Mouse (Mus musculus) spleen, postnatal 4 days (tissue): ENCODE data around the gene Fmod.

ENCODE experiments used
- DNase-seq, 2 experiments: peaks; one replicate each; pipeline ENCODE4 v3.0.0; 2022; ENCODE audit warnings: low spot score in 2 of 2

The Fmod gene

DNA sequence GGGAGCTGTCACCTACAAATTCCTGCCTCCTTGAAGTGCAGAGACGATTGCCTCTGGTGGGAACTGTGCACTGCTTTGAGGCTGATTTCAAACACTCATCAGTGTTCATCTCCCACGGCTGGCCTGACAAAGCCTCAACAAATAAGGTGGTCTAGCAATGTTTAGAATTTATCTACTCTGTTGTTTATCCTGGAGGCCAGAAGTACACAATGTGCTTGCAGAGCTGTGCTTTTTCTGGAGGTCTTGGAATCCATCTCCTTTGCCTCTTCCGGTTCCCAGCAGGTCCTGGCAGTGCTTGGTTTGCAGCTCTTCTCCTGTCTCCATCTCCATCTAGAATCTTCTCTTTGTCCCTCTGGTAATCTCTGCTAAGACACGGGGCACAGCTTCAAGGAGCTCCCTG lies 19.2 kb downstream of the Fmod start:
- DNase-seq, result no peak

DNA sequence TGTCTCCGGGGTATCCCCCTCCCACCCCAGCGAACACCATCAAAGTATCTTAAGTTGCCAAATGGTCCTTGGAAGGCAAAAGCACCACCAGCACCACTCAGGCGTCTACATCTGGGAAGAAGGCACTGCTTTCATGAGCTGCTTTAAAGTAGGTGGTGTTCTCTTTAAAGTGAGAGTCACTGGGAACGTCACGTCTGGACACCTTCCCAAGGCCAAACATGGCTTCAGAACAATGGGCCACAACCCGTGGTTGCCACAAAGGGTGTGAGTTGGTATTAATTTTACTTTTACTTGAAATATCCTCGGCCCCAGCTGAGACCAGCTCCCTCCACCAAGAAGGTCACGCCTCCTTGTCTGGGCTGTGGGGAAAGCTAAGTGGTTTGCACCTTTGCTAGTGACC lies 20.7 kb downstream of the Fmod start:
- DNase-seq, result no peak

DNA sequence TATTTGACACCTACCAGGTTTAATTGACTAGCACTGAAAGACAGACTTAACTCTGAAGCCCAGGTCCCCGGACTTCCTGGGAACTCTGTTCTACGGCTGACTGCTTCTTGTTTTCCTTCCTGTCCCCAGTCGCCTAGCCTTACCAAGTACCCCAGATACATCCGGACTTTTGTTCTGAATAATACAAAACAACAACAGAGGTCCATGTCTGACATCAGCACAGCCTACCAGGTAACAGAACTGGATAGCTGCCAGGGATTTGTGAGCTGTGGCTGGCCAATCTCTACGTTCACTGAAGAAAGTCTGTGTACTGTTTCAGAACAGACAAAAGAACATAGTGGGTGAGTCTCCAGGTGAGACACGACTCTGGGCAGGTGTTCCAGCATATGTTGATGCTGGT lies 21.8 kb downstream of the Fmod start:
- no peak for DNase-seq

DNA sequence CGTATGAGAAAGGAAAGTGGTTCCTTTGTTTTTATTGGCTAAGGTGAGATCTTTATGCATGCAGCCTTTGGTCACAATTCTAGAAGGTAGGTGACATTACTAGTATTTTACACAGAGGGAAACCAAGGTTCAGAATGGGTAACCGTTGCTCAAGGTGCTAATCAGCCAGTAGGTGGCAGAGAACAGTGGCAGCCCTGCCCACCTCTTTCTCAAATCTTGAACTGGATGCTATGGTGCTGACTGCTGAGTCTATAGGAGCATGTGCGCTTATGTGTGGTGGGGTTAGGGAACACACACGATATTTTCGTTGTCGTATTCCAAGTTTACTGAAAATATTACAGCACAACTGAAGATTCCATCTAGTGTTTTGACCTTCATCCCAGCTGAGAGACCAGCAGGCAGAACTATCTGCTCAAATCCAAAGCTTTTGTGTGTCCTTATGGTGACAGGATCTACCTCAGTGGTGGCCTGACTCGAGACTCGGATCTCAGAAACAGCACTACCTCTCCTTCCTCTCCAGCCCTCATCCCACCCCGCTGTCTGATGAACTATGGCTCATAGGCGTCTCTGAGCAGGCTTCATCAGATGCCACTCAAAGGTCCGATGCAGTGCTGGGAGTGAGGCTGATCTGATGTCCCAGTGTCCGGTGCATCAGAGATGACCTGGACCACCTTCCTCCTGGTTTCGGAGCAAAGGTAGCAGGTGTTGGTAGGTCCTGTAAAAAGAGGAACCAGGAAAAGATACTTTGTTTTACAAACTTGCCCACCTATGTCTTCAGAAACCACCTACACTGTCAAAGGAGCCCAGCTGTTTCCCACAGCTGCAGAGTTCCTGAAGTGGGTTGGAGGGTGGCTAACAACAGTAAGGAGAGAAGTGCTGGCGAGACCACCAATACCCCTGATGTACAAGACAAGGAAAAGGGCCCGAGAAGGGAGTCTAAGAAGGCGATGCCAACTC lies 23.0 kb downstream of the Fmod start:
- no peak for DNase-seq

DNA sequence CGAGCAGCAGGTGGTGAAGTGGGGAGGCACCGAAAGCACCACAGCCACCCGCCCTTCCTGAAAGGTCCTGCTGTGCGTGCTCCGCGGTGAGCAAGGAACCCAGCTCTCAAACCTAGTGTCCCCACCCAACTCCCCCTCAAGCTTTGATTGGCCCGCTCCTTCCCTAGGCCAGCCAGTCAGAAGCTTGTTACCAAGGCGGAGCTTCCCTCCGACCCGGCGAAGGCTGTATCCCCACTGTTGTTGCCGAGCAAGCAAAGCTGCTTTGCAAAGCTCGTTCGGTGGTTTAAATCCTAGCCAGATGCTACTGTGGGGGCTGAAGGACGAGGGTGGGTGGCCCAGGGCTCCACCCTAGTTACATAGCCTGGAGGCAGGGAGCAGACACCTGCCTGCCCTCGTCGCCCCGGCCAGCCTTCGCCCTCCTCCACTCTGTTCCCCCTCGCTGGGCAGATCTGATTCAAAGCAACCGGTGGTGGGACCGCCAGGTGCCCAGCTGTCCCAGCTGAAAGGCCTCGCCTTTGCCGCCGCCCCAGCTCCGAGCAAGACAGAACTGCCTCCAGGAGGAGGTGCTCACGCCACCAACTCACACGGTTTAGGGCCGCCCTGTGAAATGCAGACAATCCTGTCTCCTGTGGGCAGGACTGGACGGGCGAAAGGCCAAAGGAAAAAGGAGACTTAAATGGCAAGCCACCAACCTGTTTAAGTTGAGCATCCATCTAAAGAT lies 24.0 kb downstream of the Fmod start:
- peak; percentile 92 for DNase-seq

DNA sequence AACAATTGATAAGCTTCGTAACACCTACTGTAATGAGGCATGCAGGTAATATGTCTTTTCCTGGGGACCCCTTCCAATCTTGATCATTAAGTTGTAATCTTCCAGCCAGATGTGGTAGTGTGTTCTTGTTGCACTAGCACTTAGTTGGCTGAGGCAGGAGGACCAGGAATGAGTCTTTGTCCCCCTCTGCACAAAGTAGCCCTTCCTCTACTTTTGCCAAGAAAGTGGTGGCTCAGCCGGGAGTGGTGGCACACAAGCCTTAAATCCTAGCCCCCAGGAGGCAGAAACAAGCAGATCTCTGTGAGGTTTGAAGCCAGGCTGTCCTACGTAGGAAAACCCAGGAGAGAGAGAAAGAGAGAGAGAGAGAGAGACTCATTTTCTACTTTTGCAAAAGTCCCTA lies 24.9 kb downstream of the Fmod start:
- DNase-seq, result no peak

DNA sequence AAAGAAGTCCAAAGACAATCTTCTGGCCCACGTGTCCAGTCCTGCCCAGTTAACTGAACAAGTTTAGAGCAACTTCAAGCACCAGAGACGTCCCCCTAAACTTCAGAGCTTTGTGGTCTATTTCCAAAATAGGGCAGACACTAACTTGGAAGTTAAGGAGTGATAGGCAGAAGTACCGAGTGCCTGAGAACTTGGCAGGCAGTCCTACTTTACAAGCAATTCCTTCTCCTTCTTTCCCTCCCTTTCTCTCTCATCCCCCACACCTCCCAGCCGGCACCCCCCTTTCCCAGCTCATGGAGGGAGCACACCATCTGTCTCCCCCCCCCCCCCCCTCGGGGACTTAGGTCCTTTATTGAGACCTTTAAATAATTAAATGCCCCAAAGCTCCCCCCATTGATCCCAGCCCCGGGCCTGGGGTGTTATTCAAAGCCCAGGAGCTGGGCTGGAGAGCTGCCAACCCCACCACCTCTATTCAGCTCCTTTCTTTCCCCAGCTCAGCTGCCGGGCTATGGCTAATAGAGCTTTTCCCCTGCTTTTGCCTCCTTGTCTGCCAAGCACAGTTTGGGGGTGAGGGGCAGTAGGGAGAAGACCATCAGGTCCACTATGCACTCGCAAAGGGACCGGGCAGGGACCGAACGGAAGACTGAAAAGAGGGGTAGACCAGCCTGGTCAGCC lies 25.5 kb downstream of the Fmod start:
- DNase-seq, result no peak

DNA sequence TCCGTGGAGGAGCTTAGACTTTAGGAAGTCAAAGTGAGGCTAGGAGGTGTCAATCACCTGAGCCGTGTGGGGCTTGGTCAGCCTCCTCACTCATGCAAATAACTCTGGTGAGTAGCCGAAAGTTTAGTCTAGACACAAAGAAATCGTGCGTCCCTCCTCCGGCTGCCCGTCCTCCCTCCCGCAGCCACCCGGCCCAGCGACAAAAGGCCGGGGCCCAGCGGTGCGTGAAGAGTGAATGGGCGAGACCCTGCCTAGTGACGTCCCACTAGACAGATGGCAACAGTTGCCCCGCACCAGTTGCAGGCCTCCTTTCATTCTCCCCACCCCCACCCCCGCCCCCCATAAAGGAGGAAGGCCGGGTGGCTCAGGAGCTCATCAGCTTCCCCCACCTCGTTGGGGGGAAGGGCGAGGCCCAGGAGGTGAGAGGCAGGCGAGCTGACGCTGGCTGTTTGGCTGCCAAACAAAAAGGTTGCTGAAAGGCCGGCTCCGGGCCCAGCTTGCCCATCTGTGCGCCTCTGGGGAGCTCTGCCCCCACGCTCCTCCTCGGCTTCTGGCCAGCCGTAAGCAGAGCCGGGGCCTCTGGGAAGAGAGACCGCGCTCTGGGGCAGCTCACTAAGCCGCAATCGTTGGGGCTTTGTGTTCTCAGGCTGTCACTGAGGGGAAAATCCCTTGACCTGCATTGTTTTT lies 26.2 kb downstream of the Fmod start:
- DNase-seq, result peak; percentile 75 to 85

DNA sequence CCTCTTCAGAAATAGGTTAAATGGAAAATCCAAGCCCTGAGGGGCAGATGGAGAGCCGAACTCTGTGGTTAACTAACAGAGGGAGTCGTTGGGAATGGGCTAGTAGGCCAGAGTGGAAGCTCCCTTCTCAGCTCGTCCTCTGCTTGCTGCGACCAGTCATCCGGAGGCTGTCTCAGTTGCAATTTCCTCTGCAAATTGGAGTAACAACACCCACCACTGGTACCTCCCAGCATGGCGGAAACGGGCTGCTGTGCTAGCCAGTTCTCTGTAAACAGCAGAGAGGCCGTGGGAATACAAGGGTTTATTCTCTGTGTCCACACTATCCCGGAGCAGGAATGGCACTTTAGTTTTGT lies 26.7 kb downstream of the Fmod start:
- DNase-seq, result peak; percentile 61 to 79

DNA sequence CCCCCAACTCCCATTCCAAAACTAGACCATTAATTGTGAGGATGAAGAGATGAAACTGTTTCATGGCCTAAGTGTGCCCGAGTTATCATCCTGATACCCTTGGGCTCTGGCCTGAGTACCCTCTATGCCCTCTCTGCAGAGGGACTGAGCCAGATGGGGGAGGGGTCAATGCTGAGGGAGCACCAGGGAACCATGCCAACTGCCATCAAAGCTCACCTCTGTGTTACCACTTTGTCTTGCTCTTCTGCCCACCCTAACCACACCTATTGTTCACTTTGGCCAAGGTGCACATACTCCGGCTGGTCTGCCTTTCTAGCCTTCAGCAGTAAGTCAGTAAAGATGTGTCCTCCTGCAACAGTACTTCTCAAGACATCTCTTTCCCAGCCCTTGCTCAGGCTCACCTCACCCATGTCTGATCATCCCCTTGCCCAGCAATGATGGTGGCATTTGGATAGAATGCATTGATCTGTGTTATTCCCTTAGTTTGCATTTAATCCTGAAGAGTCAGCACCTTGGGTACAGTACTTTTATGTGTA lies 27.3 kb downstream of the Fmod start:
- DNase-seq, result peak in 1 of 2 experiments; percentile 64

DNA sequence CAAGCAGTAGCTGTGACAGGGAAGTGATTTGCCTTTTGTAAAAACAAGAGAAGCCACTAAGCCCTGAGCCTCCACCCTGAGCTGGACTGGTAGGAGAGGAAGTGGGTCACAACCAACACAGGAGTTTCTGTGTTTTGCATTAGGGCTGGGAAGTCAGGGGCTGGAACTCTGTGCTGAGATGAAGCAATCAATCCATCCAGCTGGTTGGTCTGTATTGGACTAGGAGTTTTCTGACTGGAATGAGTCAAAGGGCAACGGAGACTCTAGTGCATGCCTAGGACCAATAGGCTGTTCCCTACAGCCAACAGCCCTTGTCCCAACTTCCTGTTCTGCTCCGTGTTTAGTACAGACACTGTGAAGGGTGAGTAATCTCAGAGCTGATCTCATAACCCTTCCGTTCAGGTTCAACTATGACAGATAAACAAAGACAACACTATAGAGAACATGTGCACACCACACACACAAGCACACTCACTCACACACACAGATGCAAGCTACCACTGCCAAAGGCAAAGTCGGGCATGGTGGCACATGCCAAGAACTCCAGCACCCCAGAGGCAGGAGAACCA lies 28.3 kb downstream of the Fmod start:
- peak; percentile 55 to 75 for DNase-seq

DNA sequence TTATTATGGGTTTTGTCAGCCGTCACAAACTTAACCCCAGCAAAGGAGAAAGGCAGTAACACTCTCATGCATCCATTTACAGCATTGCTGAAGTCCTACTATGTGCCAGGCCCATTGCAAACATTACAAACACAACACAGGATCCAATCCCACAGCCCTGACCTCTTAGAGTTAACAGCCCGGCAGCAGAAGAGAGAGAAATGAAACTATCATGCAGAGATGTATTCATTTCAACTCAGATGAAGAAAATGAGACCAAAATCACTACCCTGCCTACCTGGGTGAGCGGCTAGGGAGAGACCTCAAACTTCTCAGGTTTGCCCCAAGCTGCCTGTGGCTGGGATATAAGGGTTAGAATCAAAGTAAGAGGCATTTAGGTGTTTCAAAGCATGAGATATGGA lies 29.5 kb downstream of the Fmod start:
- DNase-seq, result no peak

DNA sequence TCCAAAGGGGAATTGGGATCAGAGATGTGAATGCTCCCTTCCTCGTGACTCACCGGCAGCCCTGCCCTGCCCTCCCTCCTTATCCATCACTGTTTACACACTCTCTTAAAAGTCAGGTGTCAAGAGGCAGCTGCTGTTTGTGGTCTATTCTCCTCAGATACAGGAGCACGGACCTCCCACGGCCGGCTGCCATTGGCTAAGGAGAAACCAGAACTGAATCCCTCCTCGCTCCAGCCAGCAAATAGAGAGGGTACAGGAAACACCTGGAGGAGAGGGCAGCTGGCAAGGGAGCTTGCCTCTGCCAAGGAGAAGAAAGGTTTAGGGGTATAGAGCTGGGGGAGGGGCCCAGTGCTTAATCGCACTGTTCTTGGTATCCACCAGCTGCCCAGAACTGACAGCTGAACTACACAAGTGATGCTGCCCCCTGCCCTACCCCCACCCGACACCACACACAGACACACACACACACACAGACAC lies 30.1 kb downstream of the Fmod start:
- peak in 1 of 2 experiments; percentile 59 for DNase-seq

DNA sequence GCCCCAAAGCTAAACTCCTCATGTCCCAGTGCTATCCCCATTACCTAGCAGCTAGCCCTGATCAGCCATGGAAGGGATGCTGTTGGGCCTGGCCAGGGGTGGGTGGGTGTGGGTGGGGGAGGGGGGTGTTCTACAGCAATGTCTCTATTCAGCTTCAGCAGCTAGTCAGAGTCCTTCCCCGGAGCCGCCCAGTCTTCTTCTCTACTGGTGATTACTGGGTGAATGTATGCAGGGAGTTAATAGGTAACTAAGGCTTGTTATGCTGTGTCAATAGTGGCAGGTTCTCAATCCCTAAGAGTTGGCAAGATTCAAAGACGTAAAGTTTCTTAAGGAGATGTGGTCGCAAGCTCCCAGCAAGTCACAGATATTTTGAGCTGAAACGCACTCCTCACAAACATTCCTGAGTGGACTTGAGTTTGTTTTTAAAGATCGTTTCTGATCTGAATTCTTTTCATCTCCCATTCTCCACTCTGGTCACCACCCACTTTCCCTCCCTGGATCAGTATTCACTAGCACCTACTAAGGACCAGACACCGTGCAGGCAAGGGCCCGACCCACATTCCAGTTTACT lies 33.1 kb downstream of the Fmod start:
- DNase-seq, result no peak

DNA sequence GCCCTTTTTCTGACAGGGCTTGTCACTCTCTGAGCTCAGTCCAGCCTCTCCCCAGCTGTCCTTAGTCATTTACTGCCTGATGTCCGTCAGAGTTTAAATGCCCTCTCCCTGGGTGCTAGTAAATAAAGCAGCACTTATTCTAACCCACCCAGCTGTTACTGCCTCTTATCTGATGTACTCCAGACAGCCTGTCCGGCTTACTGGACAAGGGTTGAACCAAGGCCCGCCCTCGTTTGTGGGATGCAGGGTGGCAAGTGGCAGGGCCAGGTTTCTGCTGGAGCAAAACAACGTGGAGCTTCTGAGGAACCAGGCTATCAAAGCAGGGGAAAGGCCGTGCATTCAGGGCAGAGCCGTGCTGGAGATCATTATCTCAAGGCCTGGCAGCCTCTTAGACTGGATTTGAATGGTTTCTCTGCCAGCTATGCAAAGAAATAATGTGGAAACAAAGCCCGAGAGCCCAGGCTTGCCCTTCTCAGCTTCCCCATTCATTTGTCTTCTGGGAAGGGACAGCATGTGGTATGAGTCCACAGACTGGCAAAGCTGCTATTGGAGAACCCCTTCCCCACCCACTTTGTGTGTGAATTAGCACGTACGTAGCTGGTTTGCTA lies 34.5 kb downstream of the Fmod start:
- DNase-seq, result peak in 1 of 2 experiments; percentile 28

DNA sequence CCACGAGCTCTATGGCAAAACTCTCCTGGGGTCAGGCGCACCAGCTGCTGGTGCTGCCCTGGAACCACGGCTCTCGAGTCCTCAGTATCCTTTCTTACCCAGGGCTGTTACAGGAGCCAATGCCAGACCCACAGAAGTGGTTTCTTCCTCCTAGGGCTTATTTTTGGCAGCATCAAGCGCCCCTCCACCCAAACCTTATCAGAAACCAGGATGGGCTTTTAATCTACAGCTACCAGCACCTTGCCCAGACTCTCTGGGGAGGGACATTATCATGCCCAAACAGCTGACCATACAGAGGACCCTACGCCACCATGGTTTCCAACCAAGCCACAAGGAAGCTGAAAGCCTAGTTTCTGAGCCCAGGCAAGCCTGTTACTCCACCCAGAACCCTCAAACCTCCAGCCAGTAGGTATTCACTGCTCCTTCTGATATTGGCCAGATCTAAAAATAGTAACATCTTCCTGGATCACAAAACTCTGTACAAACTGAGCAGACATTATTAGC lies 36.1 kb downstream of the Fmod start:
- DNase-seq, result peak; percentile 77 to 78

DNA sequence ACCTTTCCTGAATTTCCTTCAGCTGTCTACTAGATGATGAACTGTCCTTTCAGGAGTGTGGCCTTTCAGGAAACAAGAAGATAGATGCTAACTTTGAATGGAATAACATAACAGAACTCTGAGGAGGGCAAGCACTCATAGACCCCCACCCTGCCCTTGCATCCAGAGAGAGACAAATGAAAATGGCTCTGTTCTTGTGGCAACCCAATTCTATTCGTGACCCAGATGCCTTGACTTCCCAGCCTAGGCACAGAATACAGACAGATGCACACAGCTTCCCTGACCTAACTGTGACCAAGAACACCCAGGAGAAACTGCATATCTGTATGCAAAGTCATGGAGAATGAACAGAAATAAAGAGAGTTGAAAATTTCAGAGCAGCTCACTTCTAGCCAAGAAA lies 36.6 kb downstream of the Fmod start:
- DNase-seq, result no peak

DNA sequence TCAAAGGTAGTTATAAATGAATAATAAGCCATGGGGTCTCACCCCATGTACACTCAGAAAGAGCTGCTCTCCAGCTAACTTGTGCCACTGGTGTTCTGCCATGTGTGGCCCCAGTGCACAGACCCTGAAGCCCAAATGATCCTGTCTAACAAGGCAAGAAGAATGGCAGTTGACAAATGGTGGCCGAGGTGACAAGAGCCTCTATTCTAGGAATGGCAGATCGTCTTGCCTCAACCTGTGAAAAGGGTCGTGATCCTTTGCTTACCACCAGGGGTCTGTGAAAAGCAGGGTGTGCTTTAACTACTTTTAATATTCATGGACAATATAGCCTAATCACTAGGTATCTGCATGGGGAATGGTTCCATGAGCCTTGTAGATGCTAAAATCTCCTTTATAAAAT lies 37.1 kb downstream of the Fmod start:
- DNase-seq, result no peak

DNA sequence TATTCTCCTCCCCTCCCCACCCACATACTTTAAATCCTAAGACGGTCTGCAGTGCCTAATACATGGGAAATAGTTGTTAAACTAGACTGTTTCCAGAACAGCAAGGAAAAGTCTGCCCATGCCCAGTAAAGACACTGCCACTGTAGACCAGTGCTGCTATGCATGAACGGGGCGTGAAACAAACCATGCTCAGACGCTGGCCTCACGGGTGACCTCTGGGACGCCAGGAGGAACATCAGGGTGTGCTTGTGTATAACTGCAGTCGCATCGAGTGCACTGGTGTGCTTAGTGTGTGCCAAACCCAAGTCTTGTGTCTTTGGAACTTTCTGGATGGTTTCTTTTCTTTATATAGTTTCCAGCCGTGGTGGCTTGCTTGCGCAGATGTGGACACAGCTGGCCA lies 37.6 kb downstream of the Fmod start:
- DNase-seq, result peak in 1 of 2 experiments; percentile 31

DNA sequence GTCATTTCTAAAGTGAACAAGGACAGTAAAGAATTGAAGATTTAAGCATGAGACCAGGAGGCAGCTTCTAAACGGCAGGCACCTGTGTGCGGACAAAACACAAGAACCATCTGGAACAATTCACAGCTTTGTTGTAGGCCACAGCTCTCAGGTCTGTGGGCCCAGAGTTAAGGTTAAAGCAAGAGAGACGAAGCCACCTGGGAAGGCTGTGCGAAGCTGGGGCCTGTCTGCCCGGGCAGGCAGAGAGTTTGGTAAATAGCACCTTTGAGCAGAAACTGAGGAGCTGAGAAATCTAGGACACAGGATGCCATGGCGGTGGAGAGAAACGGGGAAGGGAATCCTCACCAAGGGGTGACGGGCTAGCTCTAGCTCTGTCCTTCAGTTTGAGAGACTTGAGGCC lies 38.5 kb downstream of the Fmod start:
- DNase-seq, result no peak
